Mouse (Mus musculus) kidney, adult 9 months (tissue): ENCODE measurements around the gene Evl.
"Not testable (repeated sequence)": the region's sequence is repeated elsewhere in the genome, so short reads cannot be mapped to it uniquely, and the experiment has no call there.

Experiments
- DNase-seq: peaks from one replicate; pipeline ENCODE4 v3.0.0; 2022

Evl gene

DNA sequence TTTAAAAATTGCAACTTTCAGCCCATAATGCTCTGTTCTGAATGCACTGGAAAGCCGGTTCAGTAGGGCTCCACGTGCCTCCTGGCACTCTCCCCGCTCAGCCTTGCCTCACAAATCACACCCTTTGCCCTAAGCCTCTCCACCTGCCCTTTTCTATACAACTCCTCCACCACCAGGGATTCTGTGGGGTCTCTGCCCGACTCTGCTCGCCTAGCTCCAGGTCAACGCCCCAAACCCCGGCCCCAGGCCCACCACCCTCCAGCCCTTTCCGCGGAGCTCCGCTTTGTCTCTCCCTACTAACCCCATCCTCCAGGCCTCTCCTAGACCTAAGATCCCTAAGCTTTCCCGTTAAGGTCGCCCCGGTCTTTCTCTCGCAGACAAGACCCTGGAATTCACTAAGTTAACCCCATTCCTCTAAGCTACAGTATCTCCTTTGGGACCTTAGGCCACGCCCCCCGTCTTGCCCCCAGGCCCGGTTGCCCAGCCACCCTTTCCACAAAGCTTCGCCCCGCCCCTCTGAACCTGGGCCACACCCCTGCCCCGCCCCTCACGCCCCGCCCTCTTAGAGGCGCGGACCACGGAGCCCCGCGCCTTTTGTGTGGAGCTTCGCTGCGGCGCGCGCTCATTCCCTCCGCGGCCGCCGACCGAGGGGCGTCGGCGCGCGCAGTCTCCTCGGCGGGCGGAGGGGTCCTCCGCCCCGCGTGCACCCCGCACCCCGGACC, at the start of gene Evl:
Gene Evl, plus strand, starts transcription at position 601 of the 722 bp plus-strand sequence.
- peak; percentile 74 for DNase-seq

DNA sequence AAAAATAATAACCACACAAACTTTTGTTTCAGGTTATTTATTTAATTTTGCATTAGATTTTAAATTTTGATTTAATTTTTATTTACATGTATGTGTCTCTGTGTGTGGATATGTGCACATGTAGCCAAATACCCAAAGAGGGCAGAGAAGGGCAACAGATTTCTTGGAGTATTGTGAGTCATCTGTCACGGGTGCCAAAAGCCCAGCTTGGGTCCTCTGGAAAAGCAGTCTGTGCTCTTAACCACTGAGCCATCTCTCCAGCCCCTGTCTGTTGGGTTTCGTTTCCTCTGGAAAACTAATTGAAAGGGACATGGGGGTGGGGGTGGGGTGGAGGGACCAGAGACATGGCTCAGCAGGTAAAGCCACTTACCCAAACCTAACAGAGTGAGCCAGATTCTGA, 48.7 kb upstream of the Evl start:
- no peak for DNase-seq

DNA sequence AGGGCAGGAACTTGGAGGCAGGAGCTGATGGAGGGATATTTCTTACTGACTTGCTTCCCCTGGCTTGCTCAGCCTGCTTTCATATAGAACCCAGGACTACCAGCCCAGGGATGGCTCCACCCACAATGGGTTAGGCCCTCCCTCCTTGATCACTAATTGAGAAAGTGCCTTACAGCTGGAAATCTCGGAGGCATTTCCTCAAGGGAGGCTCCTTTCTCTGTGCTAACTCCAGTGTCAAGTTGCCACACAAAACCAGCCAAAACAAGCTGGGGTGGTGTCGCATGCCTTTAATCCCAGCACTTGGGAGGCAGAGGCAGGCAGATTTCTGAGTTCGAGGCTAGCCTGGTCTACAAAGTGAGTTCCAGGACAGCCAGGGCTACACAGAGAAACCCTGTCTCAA, 47.5 kb upstream of the Evl start:
- DNase-seq: not testable (repeated sequence)

DNA sequence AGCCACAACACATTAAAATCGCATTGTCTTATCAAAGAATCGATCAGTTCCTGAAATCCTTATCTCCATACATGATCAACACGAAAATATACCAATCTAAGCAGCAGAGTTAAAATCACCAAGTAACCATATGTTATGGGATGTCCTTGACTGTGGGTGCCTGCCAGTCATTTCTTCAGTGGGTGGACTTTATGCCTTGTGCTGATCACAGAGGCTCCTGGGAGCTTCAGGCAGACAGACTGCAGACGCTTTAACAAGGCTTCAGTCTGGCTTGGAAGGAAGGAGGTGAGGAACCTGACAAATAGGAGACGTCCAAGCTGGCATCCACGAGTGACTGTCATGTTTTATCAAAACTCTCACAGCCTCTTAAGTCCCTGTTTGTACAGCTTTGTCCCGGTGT, 43.9 kb upstream of the Evl start:
- DNase-seq: no peak

DNA sequence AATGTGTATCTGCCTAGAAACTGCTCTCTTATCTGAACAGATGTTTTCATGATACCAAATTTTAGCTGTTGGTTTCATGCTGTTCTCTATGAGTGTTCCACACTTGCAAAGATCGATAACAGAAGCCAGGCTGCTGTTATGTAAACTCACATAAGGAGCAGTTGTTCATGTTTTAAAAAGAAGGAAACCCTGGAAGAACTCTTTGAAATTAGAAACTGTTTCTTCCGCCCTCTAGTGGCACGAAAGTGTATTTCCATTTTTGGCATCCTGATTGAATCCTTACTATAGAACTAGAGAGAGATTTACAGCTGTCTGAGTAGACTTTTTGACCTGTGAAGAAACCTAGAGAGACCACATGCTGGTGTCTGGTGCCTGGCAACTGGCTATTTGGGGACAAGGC, 43.5 kb upstream of the Evl start:
- DNase-seq: peak; percentile 27

DNA sequence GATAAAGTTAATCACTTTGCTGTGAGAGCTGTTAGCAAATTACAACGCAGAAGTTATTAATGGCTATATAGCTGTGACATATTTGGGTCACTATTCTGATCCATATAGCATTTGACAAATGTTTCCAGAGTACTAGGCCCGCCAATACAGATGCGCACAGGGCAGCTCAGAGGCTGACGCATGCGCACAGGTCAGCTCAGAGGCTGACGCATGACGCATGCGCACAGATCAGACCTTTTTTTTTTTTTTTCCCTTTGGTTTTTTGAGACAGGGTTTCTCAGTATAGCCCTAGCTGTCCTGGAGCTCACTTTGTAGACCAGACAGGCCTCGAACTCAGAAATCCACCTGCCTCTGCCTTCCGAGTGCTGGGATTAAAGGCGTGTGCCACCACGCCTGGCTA, 39.1 kb upstream of the Evl start:
- DNase-seq: no peak

DNA sequence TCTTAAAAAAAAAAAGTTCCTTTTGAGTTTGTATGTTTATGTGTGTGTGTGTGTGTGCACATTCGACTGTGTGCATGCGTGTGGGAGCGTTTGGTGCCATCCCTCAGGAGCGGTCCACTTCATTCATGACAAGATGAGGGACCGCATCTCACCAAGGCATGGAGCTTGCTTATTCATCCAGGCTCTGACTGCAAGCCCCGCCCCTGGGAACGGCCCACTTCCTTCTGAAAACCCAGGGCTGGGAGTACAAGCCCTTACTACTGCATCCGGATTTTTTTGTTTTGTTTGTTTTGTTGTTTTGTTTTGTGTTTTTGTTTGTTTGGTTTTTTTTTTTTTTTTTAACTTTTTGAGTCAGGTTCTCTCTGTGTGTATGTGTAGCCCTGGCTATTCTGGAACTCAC, 35.1 kb upstream of the Evl start:
- no peak for DNase-seq

DNA sequence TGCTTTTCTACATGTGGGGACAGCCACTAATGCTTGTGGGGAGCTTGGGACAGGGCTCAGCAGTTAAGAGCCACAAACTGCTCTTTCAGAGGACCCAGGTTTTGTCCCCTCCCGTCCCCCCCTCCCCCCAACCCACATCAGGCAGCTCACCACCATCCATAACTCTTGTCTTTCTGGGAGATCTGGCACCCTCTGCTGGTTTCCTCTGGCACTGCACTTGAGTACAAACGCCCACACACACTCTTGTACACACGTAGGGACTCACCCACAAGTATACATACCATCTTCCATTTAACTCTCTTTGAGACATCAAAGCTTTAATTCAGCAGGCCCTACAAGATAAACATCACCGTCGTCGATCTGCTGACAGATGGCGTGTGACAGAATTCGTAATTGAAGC, 25.3 kb upstream of the Evl start:
- DNase-seq: peak; percentile 33

DNA sequence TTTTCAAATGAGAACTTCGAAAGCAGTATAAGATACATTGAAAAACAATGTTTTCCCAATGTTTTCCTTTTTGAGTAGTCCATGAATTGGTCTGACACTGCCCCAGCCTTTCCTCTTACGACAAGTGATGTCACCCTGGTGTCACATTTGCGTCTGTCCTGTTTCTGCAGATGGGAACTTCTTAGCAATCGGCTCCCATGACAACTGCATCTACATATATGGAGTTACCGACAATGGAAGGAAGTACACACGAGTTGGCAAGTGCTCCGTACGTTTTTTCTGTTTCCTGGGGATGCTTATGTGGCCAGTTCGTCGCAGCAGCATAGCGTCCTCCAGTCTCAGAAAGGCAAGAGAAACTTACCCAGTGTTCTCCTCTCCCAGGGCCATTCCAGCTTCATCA, 20.0 kb upstream of the Evl start:
- no peak for DNase-seq

DNA sequence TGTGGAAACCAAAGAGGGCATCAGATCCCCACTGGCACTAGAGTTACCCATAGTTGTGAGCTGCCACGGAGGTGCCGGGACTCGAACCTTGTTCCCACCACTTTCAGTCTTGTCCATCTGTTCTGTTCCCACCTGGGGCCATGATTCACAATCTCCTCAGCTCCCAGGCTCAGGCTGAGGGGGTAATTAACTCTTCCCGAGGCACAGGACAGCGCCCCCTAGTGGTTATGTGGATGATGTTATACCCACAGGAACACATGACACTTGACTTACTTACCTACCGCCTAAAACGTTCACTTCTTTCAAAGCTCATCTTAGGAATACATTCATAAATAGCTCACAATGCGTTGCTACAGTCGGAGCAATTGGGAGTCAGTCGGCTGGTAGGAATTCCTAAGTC, 18.1 kb upstream of the Evl start:
- DNase-seq: no peak

DNA sequence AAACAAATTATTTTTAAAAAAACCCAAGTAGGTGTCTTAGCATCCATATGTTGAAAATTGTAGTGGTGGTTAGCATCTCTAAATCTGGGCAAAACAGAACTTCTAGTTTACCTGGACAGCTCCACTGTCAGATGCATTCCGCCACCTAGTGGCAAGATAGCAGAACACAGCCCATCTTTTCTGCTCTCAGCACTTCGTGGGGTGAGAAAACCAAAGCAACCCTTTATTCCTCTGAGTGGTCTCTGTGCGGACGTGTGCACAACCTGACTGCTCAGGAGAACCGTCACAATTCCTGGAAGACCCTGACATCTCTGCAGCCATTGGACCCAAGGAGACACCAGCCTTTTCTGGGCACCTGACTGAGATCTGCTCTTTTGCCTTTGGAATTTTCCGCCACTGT, 13.4 kb upstream of the Evl start:
- peak; percentile 51 for DNase-seq

DNA sequence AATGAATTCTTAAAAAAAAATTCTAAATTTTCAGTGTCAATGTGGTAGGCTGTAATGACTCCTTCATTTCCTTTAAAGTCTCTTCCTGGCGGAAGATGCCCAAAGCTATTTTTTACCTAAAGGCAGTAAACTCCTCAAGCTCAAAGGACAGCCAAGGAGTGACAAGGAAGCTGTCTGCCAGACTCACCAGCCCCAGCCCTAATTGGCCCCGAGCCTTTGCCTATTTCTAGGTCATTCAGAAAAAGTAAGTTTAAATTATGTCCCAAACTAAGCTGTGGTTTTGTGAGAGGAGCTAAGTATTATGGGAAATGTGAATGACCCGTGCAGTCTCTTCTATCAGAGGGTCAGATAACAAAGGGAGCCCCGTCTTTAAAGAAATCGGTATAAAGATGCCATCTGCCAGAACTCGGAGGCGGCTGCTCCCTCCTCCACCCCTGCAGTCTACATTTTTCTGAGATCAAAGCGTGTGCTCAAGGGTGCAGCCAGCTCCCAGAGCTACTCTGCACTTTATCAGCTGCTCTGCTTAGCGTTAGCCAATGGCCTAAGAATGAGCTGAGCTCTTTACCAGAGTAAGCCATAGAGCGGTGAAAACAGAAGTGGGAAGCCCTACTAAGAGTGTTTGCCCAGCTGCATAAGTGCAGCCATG, 7.9 kb upstream of the Evl start:
- no peak for DNase-seq

DNA sequence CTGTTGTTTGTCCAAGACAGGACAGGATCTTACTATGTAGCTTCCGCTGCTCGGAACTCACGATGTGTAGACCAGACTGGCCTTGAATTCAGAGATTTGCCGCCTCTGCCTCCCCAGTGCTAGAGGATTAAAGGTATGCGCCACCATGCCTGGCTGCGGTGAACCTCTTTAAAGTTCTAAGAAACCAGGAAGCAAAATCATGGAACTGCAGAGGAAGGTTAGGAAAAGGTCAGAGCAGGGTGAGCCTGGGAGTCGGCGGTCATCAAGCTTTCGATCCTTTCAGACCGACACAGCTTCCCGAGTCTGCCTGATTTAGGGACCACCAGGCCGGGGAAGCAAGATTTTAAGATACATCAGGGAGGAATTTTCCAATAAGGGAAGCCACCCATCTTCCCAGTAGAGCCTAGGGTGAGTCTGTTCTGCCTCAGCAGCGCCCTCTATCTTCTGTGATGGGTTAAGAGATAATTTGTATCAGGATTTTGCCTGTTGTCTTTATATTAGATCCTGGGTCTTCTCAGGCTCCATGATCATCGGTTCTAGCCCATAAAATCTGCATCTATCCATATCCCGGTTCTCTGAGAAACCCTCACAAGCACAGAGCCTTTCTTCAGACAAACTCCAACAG, 7.2 kb upstream of the Evl start:
- no peak for DNase-seq

DNA sequence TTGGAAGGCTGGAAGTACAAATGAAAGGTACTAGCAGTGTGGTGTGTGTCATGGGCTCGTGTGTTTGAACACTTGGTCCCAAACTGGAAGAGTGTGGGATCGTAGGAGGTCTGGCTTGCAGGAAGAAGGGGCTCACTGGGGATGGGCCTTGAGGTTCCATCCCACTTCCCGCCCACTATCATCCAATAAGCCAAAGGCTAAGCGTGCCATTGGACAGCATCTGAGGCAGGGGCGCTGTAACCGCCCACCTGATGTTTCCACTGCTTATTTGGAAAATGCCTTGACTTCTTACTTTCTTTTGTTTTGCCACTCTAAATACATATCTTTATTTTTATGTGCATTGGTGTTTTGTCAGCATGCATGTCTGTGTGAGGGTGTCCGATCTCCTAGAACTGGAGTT, 2.8 kb upstream of the Evl start:
- no peak for DNase-seq

DNA sequence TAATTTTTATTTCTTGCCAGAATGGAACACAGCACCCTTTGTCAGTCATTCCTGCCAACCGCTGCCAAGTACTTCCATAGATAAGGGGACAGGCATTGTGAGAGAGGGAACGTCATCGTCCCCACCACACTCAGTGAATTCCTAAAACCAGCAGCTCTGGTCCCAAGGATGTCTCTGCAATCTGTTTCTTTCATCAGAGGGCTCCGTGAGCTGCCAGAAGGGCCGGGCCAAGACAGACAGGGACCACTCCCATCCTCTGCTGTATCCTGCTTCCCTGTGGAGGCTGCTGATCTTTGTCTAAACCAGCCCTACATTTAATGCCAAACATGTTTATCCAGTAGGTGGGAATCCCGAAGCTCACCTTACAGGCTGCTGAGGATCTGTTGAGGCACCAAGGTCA, 1.4 kb upstream of the Evl start:
- DNase-seq: no peak

DNA sequence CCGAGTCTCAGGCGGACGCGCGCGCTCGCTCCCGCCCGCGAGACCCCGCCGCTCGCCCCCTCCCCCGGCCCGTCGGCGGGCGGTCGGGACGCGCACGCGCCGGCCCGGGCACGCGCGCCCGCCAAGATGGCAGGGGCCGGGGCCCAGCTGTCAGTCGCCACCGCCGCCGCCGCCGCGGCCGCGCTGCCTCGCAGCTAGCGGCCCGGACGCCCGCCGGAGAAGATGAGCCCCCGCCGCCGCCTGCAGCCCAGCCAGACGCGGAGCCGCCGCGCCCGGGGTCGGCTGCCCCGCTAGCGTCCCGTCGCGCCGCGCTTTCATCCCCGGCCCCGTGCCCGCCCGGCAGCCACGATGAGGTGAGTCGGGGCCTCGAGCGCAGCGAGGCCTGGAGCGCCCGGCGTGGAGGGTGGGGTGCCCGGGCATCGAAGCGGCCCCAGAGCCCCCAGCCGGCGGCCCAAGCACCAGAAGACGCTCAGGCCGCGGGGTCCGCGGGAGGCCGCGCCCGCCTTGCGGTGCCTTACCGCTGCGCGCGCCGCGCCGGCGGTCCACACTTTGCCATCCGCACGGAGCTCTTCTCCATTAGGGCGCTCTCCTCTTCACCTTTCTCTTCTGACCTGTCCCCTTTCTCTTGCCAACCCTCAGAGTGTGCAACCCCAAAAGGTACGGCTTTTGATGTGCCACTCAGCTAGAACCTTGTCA, 489 bp downstream of the Evl start:
- DNase-seq: no peak

DNA sequence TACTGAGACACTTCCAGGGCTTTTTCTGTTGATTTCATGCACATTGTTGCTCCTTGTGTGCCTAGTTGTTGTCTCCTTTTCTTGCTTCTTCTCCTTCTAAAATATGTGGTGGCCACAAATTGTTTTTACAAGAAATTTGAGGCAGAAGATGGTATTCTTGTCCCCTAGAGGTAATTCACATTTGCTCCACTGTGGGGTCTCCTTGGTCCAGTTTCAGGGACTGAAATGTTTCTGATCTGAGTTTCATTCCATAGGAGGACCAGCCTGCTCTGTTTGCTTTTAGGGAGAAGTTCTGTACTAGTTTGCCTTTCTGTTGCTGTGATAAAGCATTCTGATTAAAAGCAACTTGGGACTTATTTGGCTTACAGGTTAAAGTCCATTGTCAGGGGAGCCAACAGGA, 3.7 kb downstream of the Evl start:
- no peak for DNase-seq

DNA sequence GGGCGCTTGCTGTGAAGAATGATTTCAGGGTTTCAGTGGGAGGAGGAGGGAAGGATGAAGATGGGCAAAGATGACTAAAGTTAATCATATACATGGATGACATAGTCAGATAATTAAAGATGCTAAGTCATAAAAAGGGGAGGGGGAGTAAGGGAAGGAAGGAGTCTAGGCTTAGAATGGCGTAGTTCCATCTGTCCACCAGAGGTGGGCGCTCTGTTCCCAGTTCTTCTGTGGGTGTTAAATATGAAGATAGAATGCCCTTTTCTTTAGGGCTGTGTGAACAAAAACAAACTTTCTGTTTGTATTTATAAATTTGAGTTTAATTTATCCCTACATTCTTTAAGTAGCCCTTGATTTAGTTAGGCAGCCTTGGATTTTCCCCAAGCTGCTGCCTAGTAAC, 8.7 kb downstream of the Evl start:
- DNase-seq: no peak

DNA sequence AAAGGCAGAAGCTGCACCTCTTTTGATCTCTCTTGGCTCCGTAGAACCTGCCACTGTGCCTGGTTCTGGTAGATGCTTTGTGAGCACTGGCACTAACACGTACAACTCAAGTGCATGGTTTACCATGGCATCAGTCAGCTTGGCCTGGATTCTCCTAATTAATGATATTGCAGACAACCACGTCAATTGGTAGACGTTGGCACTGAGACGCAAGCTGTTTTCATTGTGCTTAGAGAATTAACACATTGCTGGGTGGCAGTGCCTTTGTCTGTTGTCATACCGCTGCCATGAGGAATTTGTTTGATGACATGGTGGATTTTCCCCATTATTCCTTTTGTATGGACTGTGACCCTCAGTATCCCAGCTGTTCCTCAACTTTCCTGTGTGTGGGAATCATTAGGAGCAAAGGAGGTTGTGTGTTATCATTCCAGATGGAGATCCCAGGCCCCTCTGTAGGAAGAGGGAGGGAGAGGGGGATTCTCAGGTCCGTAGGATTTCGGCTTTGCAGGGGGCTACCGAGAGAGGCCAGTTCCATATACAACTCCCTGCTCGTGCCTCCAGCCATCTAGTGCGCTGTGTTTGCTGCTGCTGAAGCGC, 10.5 kb downstream of the Evl start:
- DNase-seq: no peak

DNA sequence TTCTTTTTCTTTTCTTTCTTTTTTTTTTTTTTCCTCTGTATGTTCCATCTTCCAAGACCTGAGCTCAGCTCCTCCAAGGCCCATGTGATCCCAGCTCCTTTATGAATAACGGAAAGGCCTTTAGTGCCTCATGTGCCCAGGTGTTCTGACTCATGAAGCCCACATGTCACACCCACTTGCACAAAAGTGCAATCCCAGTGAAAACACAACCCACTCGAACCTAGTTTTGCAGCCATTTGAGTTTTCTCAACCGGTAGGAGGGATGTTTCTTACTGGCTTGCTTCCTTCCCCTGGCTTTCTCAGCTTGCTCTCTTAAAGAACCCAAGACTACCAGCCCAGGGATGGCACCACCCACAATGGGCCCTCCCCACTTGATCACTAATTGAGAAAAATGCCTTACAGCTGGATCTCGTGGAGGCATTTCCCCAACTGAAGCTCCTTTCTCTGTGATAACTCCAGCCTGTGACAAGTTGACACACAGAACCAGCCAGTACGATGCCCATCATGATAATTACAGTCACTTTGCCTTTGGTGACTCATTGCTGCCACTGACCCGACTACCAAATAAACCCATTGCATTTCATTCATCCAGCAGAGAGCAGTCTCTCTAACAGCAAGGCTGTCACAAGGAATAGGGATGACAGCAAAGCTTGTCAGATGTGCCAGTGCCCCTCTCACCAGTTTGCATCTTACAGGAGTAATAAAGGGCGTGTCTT, 24.8 kb downstream of the Evl start:
- DNase-seq: no peak

DNA sequence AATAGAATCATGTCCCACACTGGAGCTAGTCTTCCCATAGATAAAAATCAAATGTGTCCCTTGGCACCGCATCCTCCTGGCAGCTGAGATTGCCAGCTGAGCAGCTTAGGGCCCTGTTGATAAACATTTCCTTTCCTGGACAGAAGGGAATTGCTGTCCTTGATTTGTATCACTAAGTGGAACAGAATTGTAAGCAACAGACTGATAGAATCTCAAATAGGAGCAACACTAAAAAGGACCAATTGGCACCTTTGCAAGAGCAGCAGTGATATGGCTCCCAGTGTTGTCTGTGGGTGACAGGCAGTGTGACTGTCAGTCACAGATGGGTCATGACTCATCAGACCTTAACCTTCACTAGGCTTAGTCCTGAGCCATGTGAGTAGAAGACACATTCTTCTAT, 29.3 kb downstream of the Evl start:
- no peak for DNase-seq

DNA sequence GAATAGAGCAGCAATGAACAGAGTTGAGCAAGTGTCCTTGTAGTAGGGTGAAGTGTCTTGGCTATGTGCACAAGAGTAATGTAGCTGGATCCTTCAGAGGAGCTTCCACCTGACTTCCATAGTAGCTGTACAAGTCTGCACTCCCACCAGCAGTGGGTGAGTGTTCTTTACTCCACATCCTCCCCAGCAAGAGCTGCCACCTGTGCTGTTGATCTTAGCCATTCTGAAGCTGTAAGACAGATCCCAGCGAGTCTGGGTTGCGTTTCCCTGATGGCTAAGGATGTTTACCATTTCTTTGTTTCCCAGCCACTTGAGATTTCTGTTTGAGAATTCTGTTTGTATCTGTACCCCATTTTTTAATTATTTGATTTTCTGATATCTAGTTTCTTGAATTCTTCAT, 35.6 kb downstream of the Evl start:
- DNase-seq: no peak

DNA sequence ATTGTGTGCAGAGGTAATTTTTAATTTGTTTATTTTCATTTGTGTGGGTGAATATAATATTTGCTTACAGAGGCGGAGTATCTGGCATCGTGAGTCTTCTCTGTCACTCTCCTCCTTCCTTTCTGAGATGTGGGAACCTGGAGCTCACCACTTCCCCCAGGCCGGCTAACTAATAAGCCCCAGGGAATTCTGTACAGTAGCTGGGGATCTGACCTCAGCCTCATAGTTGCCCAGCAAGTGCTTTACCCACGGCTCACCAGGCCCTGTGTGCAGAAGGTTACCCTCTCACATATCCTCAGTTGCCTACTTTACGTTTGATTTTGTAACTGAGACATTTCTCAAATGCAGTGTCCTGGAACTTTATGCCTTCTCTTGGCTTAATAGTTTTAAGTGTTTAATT, 37.1 kb downstream of the Evl start:
- DNase-seq: no peak
